Mouse (Mus musculus): ENCODE measurements around the gene Lrrn4cl. TPM values are rescaled to one million over a fixed set of nuclear protein-coding genes. Genes with fewer than 3 reads are reported as not detected.
"Not testable (repeated sequence)": the region's sequence is repeated elsewhere in the genome, so short reads cannot be mapped to it uniquely, and the experiment has no call there.

Gene Lrrn4cl
- polyA plus RNA-seq, 1 experiment from 2014 or later, result 2.4 TPM

GRCm38 (mm10) chr19:8832971-8833370 lies 17.6 kb upstream of the Lrrn4cl start:
- Histone ChIP-seq H3K9ac (ENCODE audit: low read depth, low read length) (no peak overlapping the region), H3K36me3 (ENCODE audit: control insufficient read depth, insufficient read depth, low read length) (peaks cover 80% of the 10 kb centered on the region), H3K27ac (replicated peaks; ENCODE audit: low read depth, low read length) (no peak overlapping the region), H3K4me1 (ENCODE audit: control insufficient read depth, insufficient read depth, low read length) (no peaks in the 10 kb centered on the region; the same call in 1 of the 2 replicates), H3K4me2 (ENCODE audit: low read depth, low read length) (no peak overlapping the region), H3K4me3 (ENCODE audit: low read depth, low read length) (no peak overlapping the region), H3K9me3 (ENCODE audit: control insufficient read depth, low read length) (no peaks in the 10 kb centered on the region), H3K27me3 (replicated peaks; ENCODE audit: control insufficient read depth, insufficient read depth, low read length) (no peaks in the 10 kb centered on the region)
- ATAC-seq (ENCODE audit: low read depth) (no peak), DNase-seq (ENCODE audit: low spot score) (no peak)
- WGBS, result 94% methylated on average over 4 of the region's 4 CpGs

GRCm38 (mm10) chr19:8836327-8836726 lies 14.2 kb upstream of the Lrrn4cl start:
- not testable (repeated sequence) for H3K4me3 ChIP-seq (ENCODE audit: low read depth, low read length); H3K9me3 ChIP-seq (ENCODE audit: control insufficient read depth, low read length)

DNA sequence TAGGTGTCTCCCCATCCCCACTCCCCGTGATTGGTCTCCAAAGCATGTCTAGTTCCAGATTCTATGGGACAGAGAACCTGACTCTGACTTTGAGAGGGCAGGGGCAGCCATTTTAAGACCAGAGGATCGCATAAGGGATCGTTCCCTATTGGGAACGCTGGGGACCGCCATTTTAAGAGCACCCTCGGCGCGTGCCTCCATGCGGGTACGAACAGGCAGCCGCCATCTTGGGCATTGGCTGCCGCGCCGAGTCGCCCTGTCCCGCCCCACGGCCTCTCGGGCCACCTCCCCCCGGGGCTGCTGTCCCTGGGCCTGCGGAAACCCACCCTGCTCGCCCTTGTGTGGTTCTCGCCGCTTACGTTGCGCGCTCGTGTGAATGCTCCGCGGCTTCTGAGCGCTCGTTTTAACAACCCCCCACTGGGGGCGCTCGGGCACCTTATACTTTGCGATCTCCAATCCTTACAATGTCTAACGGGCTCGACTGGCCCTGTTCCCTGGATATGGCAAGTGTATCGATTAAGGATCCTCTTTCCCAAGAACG lies 13.2 kb upstream of the Lrrn4cl start, which contains the start of gene Bscl2:
Bscl2 (plus strand) TSS at position 217 of the 541 bp plus-strand sequence.
- ATAC-seq (ENCODE audit: low read depth), result peak; percentile 84
- Histone ChIP-seq H3K9me3 (ENCODE audit: control insufficient read depth, low read length) (no peaks in the 10 kb centered on the region), H3K4me2 (ENCODE audit: low read depth, low read length) (peak within 1 kb of the TSS; percentile 63), H3K4me1 (ENCODE audit: control insufficient read depth, insufficient read depth, low read length) (peaks cover 23% of the 10 kb centered on the region), H3K4me3 (ENCODE audit: low read depth, low read length) (peak within 1 kb of the TSS; percentile 44), H3K27ac (replicated peaks; ENCODE audit: low read depth, low read length) (peak within 1 kb of the TSS; percentile 97), H3K36me3 (ENCODE audit: control insufficient read depth, insufficient read depth, low read length) (peaks cover 38% of the 10 kb centered on the region), H3K9ac (ENCODE audit: low read depth, low read length) (peak within 1 kb of the TSS; percentile 73), H3K27me3 (replicated peaks; ENCODE audit: control insufficient read depth, insufficient read depth, low read length) (no peaks in the 10 kb centered on the region)
- under 1% methylated on average over 28 of the region's 38 CpGs for WGBS
- DNase-seq (ENCODE audit: low spot score), result peak; percentile 92

More at GRCm38 (mm10) chr19:8836327-8836726, 14.2 kb upstream of the Lrrn4cl start:
- H3K27me3 ChIP-seq (replicated peaks; ENCODE audit: control insufficient read depth, insufficient read depth, low read length); H3K4me2 ChIP-seq (ENCODE audit: low read depth, low read length); DNase-seq (ENCODE audit: low spot score); H3K27ac ChIP-seq (replicated peaks; ENCODE audit: low read depth, low read length); ATAC-seq (ENCODE audit: low read depth); H3K9ac ChIP-seq (ENCODE audit: low read depth, low read length): not testable (repeated sequence)
- 96% methylated on average over 10 of the region's 10 CpGs for WGBS
- Histone ChIP-seq H3K4me1 (ENCODE audit: control insufficient read depth, insufficient read depth, low read length) (peaks cover 23% of the 10 kb centered on the region), H3K36me3 (ENCODE audit: control insufficient read depth, insufficient read depth, low read length) (peaks cover 46% of the 10 kb centered on the region)

DNA sequence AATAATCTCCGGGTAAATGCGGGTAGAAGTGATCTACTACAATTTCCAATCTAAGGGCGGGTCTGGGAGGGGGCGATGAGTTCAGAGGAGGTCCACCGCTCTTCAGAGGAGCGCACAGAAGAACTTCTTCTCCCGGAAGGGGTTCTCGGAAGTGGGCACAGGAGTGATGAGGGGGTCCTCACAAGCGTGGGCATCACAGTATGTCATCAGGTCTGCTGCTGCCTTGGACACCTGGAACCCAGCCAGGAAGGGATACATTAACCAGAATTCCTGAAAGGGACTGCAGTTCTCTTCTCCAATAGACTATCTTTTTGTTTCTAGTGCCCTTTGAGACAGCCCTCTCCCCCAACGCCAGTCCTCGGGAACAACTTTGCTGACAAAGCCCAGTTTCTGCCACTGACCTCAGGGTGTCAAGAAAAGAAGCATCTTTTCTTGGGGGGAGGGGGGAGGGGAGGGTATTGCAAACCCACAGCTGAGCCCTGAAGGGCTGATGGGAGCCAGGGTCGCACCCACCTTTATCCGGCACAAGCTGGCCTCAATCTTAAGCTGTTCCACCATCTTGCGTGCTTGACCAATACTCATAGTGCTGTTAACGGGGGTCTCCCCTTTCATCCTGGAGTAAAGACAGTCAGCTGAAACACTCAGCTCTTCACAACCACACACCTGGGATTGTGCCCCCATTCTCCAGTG lies 12.4 kb upstream of the Lrrn4cl start:
- H3K36me3 ChIP-seq (ENCODE audit: control insufficient read depth, insufficient read depth, low read length), result peaks cover 35% of the 10 kb centered on the region
- DNase-seq (ENCODE audit: low spot score) (peak; percentile 33), ATAC-seq (ENCODE audit: low read depth) (0 out of 2 replicates have a peak, but pooled peaks have one; percentile 13)
- H3K4me3 ChIP-seq (ENCODE audit: low read depth, low read length), result peak overlapping the region; percentile 44
- peaks cover 23% of the 10 kb centered on the region for H3K4me1 ChIP-seq (ENCODE audit: control insufficient read depth, insufficient read depth, low read length)
- H3K27ac ChIP-seq (replicated peaks; ENCODE audit: low read depth, low read length), result peak overlapping the region; percentile 97
- peak overlapping the region; percentile 63 for H3K4me2 ChIP-seq (ENCODE audit: low read depth, low read length)
- H3K27me3 ChIP-seq (replicated peaks; ENCODE audit: control insufficient read depth, insufficient read depth, low read length), result no peaks in the 10 kb centered on the region
- WGBS, result 13% methylated on average over 15 of the region's 15 CpGs
- H3K9ac ChIP-seq (ENCODE audit: low read depth, low read length), result peak overlapping the region; percentile 73
- H3K9me3 ChIP-seq (ENCODE audit: control insufficient read depth, low read length), result no peaks in the 10 kb centered on the region

GRCm38 (mm10) chr19:8839103-8839907 lies 11.3 kb upstream of the Lrrn4cl start, which contains the start of gene Gng3:
Gene Gng3, minus strand, starts transcription at chr19:8839194.
- Histone ChIP-seq H3K27me3 (replicated peaks; ENCODE audit: control insufficient read depth, insufficient read depth, low read length) (no peaks in the 10 kb centered on the region), H3K36me3 (ENCODE audit: control insufficient read depth, insufficient read depth, low read length) (peaks cover 24% of the 10 kb centered on the region), H3K4me1 (ENCODE audit: control insufficient read depth, insufficient read depth, low read length) (peaks cover 23% of the 10 kb centered on the region), H3K9ac (ENCODE audit: low read depth, low read length) (peak within 1 kb of the TSS; percentile 73), H3K4me3 (ENCODE audit: low read depth, low read length) (peak within 1 kb of the TSS; percentile 44), H3K4me2 (ENCODE audit: low read depth, low read length) (peak within 1 kb of the TSS; percentile 75), H3K27ac (replicated peaks; ENCODE audit: low read depth, low read length) (peak within 1 kb of the TSS; percentile 97), H3K9me3 (ENCODE audit: control insufficient read depth, low read length) (no peaks in the 10 kb centered on the region)
- peak; percentile 64 for ATAC-seq (ENCODE audit: low read depth)
- 56% methylated on average over 11 of the region's 11 CpGs for WGBS
- DNase-seq (ENCODE audit: low spot score), result peak; percentile 55

DNA sequence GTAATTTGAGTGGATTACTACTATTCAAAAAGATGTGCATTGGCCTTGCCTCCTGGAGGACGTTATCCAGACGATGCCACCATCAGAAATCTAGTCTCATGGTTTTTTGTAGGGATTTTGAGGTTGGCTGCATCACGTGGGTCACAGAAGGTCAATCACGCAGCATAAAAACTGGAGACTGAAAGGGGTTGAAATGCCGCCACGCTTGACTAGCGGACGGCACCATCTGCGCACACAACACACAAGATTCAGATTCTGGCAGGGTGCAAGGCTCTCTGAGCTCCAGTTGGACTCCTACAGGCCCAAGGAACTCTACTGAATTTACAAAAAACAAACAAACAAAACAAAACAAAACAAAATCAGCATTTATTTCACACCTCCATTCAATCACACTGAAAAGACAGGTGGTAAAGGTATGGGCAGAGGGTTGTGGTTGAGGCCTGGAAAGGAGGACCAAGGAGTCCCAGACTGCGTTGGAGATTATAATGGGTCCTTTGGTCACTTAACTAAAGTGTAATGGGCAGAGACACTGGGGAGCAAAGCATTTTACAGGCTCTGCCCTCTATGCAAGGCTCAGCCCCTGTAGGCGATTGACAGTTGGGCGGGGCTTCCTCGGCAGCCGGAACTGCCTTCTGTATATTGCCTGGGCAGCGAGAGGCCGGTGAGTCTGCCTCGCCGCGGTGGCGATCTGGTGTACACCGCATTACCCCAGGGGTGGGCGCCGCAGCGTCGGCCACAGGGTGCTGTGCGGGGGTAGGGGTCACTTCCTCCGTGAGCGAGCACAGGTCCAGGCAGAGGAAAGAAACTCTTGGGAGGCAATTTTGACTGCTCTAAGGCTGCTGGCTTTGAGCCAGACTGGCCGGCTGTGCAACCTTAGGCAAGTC lies 10.4 kb upstream of the Lrrn4cl start:
- peak; percentile 32; the same call in 1 of the 2 replicates for ATAC-seq (ENCODE audit: low read depth)
- peak overlapping the region; percentile 46 for H3K4me3 ChIP-seq (ENCODE audit: low read depth, low read length)
- peak; percentile 84 for DNase-seq (ENCODE audit: low spot score)
- WGBS, result 23% methylated on average over 29 of the region's 29 CpGs
- H3K4me2 ChIP-seq (ENCODE audit: low read depth, low read length), result peak overlapping the region; percentile 75
- peaks cover 16% of the 10 kb centered on the region; the same call in 1 of the 2 replicates for H3K36me3 ChIP-seq (ENCODE audit: control insufficient read depth, insufficient read depth, low read length)
- peaks cover 23% of the 10 kb centered on the region for H3K4me1 ChIP-seq (ENCODE audit: control insufficient read depth, insufficient read depth, low read length)
- no peaks in the 10 kb centered on the region for H3K9me3 ChIP-seq (ENCODE audit: control insufficient read depth, low read length)
- H3K9ac ChIP-seq (ENCODE audit: low read depth, low read length), result peak overlapping the region; percentile 73
- H3K27ac ChIP-seq (replicated peaks; ENCODE audit: low read depth, low read length), result no peak overlapping the region
- no peaks in the 10 kb centered on the region for H3K27me3 ChIP-seq (replicated peaks; ENCODE audit: control insufficient read depth, insufficient read depth, low read length)

DNA sequence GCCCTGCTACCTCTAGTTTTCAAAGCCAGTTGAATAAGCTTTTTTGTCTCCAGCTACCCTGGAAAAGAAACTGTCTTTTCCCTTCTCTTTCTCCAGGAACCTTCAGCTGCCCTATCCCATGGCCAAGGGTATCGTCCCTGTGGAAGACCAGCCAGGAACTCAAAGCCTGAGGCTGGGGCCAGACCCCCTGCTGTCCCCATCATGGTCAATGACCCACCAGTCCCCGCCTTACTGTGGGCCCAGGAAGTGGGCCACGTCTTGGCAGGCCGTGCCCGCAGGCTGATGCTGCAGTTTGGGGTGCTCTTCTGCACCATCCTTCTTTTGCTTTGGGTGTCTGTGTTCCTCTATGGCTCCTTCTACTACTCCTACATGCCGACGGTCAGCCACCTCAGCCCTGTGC lies 9.6 kb upstream of the Lrrn4cl start:
- WGBS, result 85% methylated on average over 7 of the region's 7 CpGs
- peak overlapping the region; percentile 75 for H3K4me2 ChIP-seq (ENCODE audit: low read depth, low read length)
- H3K9ac ChIP-seq (ENCODE audit: low read depth, low read length), result no peak overlapping the region; the same call in 1 of the 2 replicates

More for the DNA sequence above, 9.6 kb upstream of the Lrrn4cl start:
- H3K4me3 ChIP-seq (ENCODE audit: low read depth, low read length), result peak overlapping the region; percentile 46; the same call in 1 of the 2 replicates
- ATAC-seq (ENCODE audit: low read depth) (no peak), DNase-seq (ENCODE audit: low spot score) (no peak)
- no peaks in the 10 kb centered on the region for H3K9me3 ChIP-seq (ENCODE audit: control insufficient read depth, low read length)
- H3K36me3 ChIP-seq (ENCODE audit: control insufficient read depth, insufficient read depth, low read length), result peaks cover 15% of the 10 kb centered on the region; the same call in 1 of the 2 replicates
- peaks cover 23% of the 10 kb centered on the region for H3K4me1 ChIP-seq (ENCODE audit: control insufficient read depth, insufficient read depth, low read length)
- H3K27me3 ChIP-seq (replicated peaks; ENCODE audit: control insufficient read depth, insufficient read depth, low read length), result no peaks in the 10 kb centered on the region
- no peak overlapping the region for H3K27ac ChIP-seq (replicated peaks; ENCODE audit: low read depth, low read length)
